Mouse (Mus musculus) right cerebral cortex, postnatal 4 days (tissue): ENCODE results near the gene Rpl10a.

Experiments used
- DNase-seq: peaks from one replicate; pipeline ENCODE4 v3.0.0-alpha.2; 2022

The Rpl10a gene

DNA sequence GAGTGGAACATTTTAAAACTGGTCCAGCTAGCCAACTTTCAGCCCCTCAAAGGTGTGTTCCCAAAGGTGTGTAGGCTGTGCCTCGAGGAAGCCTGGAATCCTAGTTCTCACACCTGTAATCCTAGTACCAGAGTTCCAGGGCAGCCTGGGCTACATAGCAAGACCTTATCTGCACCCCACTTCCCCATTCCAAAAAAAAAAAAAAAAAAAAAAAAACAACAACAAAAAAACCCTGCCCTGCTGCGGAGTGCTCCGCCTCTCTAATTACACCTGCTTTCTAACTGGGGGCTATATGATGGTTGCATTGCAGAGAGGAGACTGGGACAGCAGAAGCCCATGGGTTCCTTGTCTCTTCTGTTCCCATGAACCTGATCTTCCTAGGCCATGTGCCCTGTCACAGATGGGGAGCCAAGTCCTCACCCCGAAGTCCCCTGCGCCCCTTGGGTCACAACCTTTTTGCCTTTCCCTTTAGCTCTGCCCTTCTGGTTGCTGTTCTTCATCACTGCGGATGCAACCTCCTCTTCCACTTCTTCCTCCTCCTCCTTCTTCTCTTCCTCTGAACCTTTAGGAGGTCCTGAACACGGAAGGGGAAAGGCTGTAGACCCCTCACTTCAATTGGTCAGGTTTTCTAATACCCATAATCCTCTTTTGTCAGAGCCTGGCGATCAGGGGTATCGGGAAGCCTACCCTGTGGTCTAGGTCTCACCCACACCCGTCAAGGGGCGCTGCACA is 33.8 kb downstream of the Rpl10a start:
- DNase-seq, result no peak

DNA sequence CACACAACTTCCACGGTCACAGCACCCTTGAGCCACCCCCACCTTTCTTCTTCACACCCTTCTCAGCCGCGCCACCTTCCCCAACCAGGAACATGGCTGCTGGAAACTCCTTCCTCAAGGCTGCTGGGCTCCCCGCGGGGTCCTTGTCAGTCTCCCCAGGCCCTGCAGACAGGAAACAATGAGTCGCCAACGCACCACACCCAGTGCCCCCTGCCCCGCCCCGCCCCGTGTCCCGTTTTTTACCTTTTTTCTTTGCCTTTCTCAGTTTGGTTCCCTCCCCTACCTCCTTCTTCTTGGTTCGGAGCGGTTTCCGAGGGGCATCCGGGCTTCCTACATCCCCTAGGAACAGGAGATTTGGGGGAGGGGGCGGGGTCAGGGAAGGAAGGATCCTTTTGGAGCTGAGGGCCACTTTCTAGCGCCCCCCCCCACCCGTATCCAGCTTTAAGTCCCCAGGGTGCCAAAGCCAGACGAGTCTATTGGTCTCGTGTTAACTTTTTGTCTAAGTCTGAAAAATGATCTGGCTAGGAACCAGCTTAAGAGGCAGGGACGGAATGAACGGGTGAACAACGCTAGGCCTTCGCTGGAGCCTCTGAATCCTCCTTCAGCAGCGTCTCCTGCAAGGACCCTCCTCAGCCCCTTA is 34.5 kb downstream of the Rpl10a start:
- DNase-seq, result no peak

GRCm38 (mm10) chr17:28363507-28363906 is 35.2 kb downstream of the Rpl10a start:
- no peak for DNase-seq

DNA sequence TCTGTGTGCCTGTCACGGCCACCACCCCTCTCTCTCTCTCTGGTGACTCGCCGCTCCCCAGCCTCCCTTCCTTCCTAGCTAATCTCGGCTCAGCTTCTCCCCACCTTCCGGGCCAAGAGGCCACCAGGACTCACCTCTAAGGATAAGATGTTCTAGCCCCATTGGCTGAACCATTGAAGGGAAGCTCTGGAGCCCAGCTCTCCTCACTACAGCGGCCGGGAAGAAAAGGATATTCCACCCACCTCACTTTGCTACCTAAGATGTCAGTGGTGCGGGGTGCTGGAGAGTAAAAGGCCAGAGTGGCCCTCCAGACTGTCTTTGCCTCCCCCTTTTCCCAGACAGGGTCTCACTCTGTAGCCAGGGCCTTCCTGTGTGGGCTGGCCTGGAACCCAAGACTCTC is 36.9 kb downstream of the Rpl10a start, which contains the start of gene Tulp1:
Gene Tulp1 (minus strand): TSS at position 101 of the 400 bp plus-strand sequence.
- no peak for DNase-seq

DNA sequence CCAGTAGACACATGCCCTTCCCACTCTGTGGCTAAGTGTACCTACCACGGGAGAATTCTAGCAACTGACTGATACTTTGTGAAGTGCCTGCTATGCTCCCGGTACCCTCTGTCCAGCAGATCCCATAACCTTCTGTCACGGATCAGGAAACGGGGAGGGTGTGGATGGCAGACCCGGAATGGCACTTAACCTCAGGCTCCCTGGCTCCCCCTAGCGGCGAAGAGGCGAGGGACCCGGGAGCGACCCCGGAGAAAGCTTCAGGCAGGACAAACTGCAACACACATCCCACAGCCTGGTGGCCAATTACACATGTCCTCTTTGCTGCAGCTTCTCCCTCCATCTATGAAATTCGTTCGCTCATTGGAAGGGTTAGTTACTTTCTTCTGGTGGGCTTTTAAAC is 40.2 kb downstream of the Rpl10a start:
- peak; percentile 66 for DNase-seq

DNA sequence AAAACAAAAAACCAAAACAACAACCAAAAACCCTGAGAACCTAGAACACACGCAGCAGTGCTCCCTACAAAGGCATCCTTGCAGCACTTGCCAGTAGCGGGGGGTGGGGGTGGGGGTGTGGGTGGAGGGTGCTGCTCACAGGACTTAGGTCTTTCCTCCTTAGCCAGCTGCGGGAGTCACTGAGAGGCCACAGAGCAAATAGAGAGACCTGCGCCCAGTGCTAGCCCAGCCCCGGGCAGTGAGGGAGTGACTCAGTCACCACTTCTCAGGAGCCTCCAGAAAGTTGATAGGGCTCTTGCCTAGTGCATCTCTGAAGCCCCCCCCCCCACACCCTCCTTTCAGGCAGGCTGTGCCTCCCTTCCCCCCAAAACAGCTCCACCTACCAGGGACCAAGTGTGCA is 40.8 kb downstream of the Rpl10a start:
- no peak for DNase-seq

- DNase-seq, result no peak
These were observed 43.0 kb downstream of the Rpl10a start for GRCm38 (mm10) chr17:28371286-28371685.

- no peak for DNase-seq
These were observed 43.7 kb downstream of the Rpl10a start for GRCm38 (mm10) chr17:28371941-28372340.

DNA sequence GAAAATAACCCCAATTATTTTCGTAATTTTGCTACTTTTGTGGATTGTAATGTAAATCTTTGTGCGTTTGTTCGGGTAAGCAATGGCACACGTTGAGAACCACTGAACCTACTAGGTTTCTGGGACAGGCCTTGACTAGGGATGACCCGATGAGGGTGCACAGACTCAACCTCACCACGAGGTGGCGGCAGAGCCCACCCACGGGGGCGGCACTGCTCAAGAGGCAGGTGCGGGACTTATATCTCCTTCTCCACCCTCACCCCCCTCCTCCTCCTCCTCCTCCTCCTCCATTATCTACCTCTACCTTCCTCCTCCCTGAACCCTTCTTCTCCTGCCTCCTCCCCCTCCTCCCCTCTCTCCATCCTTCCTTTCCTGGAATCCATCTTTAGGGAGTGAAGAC is 45.5 kb downstream of the Rpl10a start:
- DNase-seq, result peak; percentile 47

GRCm38 (mm10) chr17:28374494-28374893 is 46.2 kb downstream of the Rpl10a start:
- DNase-seq, result no peak

DNA sequence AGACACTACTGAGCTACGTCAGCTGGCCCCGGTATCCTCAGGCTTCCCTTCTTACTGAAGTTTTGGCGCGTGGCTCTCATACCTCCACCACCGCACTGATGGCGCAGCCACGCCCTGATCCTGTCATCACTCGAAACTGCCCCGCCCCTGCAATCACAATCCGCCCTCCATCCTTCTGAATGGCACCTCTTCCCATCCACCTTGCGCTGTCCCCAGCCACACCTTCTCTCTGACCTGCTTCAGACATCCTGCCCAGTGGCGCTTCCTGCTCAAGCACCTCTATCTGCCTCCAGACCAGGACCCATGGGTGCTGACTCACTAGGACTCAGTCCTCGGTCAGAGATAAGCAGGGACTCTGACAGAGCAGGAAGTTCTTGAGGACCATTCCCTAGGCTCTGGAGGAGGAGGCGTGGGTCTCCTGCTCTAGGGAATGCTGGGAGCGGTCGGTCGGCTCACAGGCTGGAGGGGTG is 47.4 kb downstream of the Rpl10a start:
- DNase-seq, result no peak

- no peak for DNase-seq
These were observed 52.0 kb downstream of the Rpl10a start for GRCm38 (mm10) chr17:28380255-28380654.
